Mouse (Mus musculus): ENCODE results near the gene Zfp335. TPM values are rescaled to one million over a fixed set of nuclear protein-coding genes. Genes with fewer than 3 reads are reported as not detected.

Gene Zfp335
- total and polyA plus RNA-seq, 2 experiments from 2014 or later, result 11.1 to 29.0 TPM

DNA sequence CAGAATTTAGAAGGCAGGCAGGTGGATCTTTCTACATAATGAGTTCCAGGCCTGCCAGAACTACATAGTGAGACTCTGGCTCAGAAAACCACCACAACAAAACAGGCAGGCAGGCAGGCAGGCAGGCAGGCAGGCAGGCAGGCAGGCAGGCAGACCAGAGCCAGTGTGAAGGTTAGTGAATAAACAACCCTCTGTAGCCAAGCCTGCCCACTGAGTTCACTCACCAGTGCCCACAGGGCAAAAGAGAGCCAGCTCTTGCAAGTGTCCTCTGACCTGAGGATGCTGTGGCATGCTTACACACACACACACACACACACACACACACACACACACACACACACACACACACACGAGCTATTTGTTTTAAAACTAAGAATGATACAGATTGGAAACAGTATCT is 8.1 kb downstream of the Zfp335 start:
- 100% methylated on average over 1 of the region's 1 CpGs for WGBS

GRCm38 (mm10) chr2:164901380-164901779 is 10.2 kb downstream of the Zfp335 start:
- no peak for ATAC-seq (ENCODE audit: low FRiP score)
- TF ChIP-seq CTCF (IDR thresholded peaks at IDR 0.05), result no peak
- Histone ChIP-seq H3K27ac (ENCODE audit: low read depth, low read length) (no peak overlapping the region), H3K36me3 (ENCODE audit: insufficient read depth, low read length) (peaks cover 85% of the 10 kb centered on the region), H3K4me2 (ENCODE audit: low read depth, low read length, poor library complexity, severe bottlenecking) (no peak overlapping the region), H3K4me1 (ENCODE audit: insufficient read depth, low read length) (no peaks in the 10 kb centered on the region), H3K9me3 (ENCODE audit: low read length) (no peaks in the 10 kb centered on the region), H3K4me3 (ENCODE audit: low read depth, low read length) (no peak overlapping the region), H3K27me3 (ENCODE audit: insufficient read depth, low read length) (no peaks in the 10 kb centered on the region), H3K9ac (replicated peaks; ENCODE audit: low read length, poor library complexity, severe bottlenecking) (no peak overlapping the region)
- DNase-seq (ENCODE audit: low spot score), result no peak
- WGBS, result 90% methylated on average over 13 of the region's 13 CpGs

More for the DNA sequence above, 8.1 kb downstream of the Zfp335 start:
- Histone ChIP-seq H3K4me3 (ENCODE audit: low read depth, low read length) (no peak overlapping the region), H3K36me3 (ENCODE audit: insufficient read depth, low read length) (peaks cover 86% of the 10 kb centered on the region), H3K27me3 (ENCODE audit: insufficient read depth, low read length) (no peaks in the 10 kb centered on the region), H3K27ac (ENCODE audit: low read depth, low read length) (no peak overlapping the region), H3K4me1 (ENCODE audit: insufficient read depth, low read length) (no peaks in the 10 kb centered on the region), H3K9ac (replicated peaks; ENCODE audit: low read length, poor library complexity, severe bottlenecking) (no peak overlapping the region), H3K4me2 (ENCODE audit: low read depth, low read length, poor library complexity, severe bottlenecking) (no peak overlapping the region), H3K9me3 (ENCODE audit: low read length) (no peaks in the 10 kb centered on the region)
- DNase-seq (ENCODE audit: low spot score) (no peak), ATAC-seq (ENCODE audit: low FRiP score) (no peak)
- no peak for TF ChIP-seq CTCF (IDR thresholded peaks at IDR 0.05)

DNA sequence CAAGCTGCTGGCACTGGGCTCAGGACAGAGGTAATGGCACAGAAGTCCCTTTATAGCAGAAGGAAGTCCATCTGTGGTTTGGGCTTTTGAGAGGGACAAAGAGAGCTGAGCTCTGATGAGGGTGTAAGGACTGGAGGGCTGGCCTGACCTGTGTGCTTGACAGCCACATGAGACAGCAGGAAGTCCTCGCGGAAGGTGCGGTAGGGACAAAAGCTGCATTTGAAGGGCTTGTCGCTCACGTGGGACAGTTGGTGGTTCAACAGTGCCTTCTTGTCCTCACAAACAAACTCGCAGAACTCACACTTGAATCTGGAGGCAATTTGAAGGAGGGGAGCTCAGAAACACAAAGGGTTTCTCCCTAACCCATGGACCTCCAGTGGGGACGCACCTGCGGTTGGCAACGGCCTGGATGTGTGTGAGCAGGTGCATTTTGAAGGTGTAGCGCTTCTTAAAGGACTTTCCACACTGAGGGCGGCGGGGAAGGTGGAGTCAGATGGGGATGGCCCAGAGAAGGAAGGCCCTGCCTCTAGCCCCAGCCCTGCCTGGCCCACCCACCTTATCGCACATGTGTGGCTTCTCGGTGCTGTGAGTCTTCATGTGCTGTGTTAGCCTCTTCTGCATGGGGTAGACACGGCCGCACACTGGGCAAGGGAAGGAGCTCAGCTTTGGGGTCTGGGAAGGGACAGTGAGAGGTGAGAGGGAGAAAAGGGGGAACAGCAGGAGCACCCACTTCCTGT is 11.7 kb downstream of the Zfp335 start:
- Histone ChIP-seq H3K4me2 (ENCODE audit: low read depth, low read length, poor library complexity, severe bottlenecking) (no peak overlapping the region), H3K27me3 (ENCODE audit: insufficient read depth, low read length) (no peaks in the 10 kb centered on the region), H3K9ac (replicated peaks; ENCODE audit: low read length, poor library complexity, severe bottlenecking) (no peak overlapping the region), H3K4me3 (ENCODE audit: low read depth, low read length) (no peak overlapping the region), H3K36me3 (ENCODE audit: insufficient read depth, low read length) (peaks cover 89% of the 10 kb centered on the region), H3K27ac (ENCODE audit: low read depth, low read length) (no peak overlapping the region), H3K9me3 (ENCODE audit: low read length) (no peaks in the 10 kb centered on the region), H3K4me1 (ENCODE audit: insufficient read depth, low read length) (no peaks in the 10 kb centered on the region)
- ATAC-seq (ENCODE audit: low FRiP score) (no peak), DNase-seq (ENCODE audit: low spot score) (no peak)
- 92% methylated on average over 16 of the region's 16 CpGs for WGBS
- no peak for TF ChIP-seq CTCF (IDR thresholded peaks at IDR 0.05)

GRCm38 (mm10) chr2:164899034-164899433 is 12.5 kb downstream of the Zfp335 start:
- no peak overlapping the region for H3K27ac ChIP-seq (ENCODE audit: low read depth, low read length)
- WGBS, result 92% methylated on average over 15 of the region's 15 CpGs

GRCm38 (mm10) chr2:164898008-164898407 is 13.5 kb downstream of the Zfp335 start:
- Histone ChIP-seq H3K4me2 (ENCODE audit: low read depth, low read length, poor library complexity, severe bottlenecking) (no peak overlapping the region), H3K4me1 (ENCODE audit: insufficient read depth, low read length) (no peaks in the 10 kb centered on the region), H3K36me3 (ENCODE audit: insufficient read depth, low read length) (peaks cover 94% of the 10 kb centered on the region), H3K27ac (ENCODE audit: low read depth, low read length) (no peak overlapping the region), H3K9me3 (ENCODE audit: low read length) (no peaks in the 10 kb centered on the region), H3K9ac (replicated peaks; ENCODE audit: low read length, poor library complexity, severe bottlenecking) (no peak overlapping the region), H3K4me3 (ENCODE audit: low read depth, low read length) (no peak overlapping the region), H3K27me3 (ENCODE audit: insufficient read depth, low read length) (no peaks in the 10 kb centered on the region)
- WGBS, result 94% methylated on average over 7 of the region's 7 CpGs
- no peak for DNase-seq (ENCODE audit: low spot score)
- ATAC-seq (ENCODE audit: low FRiP score), result no peak
- TF ChIP-seq CTCF (IDR thresholded peaks at IDR 0.05), result no peak

More at GRCm38 (mm10) chr2:164899034-164899433, 12.5 kb downstream of the Zfp335 start:
- Histone ChIP-seq H3K27me3 (ENCODE audit: insufficient read depth, low read length) (no peaks in the 10 kb centered on the region), H3K9ac (replicated peaks; ENCODE audit: low read length, poor library complexity, severe bottlenecking) (no peak overlapping the region), H3K4me1 (ENCODE audit: insufficient read depth, low read length) (no peaks in the 10 kb centered on the region), H3K9me3 (ENCODE audit: low read length) (no peaks in the 10 kb centered on the region), H3K4me2 (ENCODE audit: low read depth, low read length, poor library complexity, severe bottlenecking) (no peak overlapping the region), H3K36me3 (ENCODE audit: insufficient read depth, low read length) (peaks cover 89% of the 10 kb centered on the region), H3K4me3 (ENCODE audit: low read depth, low read length) (no peak overlapping the region)
- TF ChIP-seq CTCF (IDR thresholded peaks at IDR 0.05), result no peak
- DNase-seq (ENCODE audit: low spot score), result no peak
- no peak for ATAC-seq (ENCODE audit: low FRiP score)

- Histone ChIP-seq H3K4me3 (ENCODE audit: low read depth, low read length) (no peak overlapping the region), H3K36me3 (ENCODE audit: insufficient read depth, low read length) (peaks cover 95% of the 10 kb centered on the region), H3K9ac (replicated peaks; ENCODE audit: low read length, poor library complexity, severe bottlenecking) (no peak overlapping the region), H3K4me1 (ENCODE audit: insufficient read depth, low read length) (no peaks in the 10 kb centered on the region), H3K27ac (ENCODE audit: low read depth, low read length) (no peak overlapping the region), H3K9me3 (ENCODE audit: low read length) (no peaks in the 10 kb centered on the region), H3K4me2 (ENCODE audit: low read depth, low read length, poor library complexity, severe bottlenecking) (no peak overlapping the region), H3K27me3 (ENCODE audit: insufficient read depth, low read length) (no peaks in the 10 kb centered on the region)
- TF ChIP-seq CTCF (IDR thresholded peaks at IDR 0.05), result no peak
- DNase-seq (ENCODE audit: low spot score), result no peak
- WGBS, result 95% methylated on average over 6 of the region's 6 CpGs
- no peak for ATAC-seq (ENCODE audit: low FRiP score)
Measured at GRCm38 (mm10) chr2:164895885-164896284, 15.7 kb downstream of the Zfp335 start.
